Mouse (Mus musculus): Measurements from ENCODE around the gene Gm3448. TPM values are rescaled to one million over a fixed set of nuclear protein-coding genes. Genes with fewer than 3 reads are reported as not detected.
A peak's percentile ranks its signal among the peaks of the same experiment; 100 is the strongest.

The Gm3448 gene
- total and polyA plus RNA-seq, 3 experiments: 2.0 to 4.2 (median 3.8) TPM

DNA sequence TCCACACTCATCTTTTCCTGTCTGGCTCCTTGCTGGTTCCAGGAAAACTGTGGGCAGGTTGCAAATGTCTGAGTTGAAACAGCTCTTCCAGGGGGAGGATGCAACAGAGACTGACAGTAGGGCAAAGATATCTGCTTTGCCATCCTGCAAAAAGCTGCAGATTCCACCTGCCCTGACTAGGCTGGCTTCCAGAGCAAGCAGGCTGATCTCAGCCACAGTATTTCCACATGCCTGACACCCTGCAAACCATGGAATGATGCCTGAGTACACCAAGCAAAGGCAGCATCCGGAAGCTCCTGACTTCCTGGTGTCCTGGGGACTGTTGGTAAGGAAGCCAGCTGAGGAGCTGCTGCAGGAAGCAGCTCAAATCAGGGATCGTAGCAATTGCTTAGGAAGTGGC, 27.8 kb upstream of the Gm3448 start:
- dilution Hi-C loops (cut with MboI; ENCODE audit: extremely low pct_ligation_motif_present, extremely low pct_unique_long_range_greater_than_20kb, low sequenced_read_pairs) (no loop called here), in situ Hi-C loops (cut with MboI; ENCODE audit: low pct_ligation_motif_present, low pct_unique_long_range_greater_than_20kb, low sequenced_read_pairs) (no loop called here)
- Histone ChIP-seq H3K4me3 (replicated peaks in 1 of 3; ENCODE audit: low read depth in 2 of 3, low read length in 2 of 3, poor library complexity in 1 of 3) (no peak overlapping the region), H3K9me3 (replicated peaks; ENCODE audit: low read length) (no peaks in the 10 kb centered on the region), H3K27me3 (replicated peaks) (no peaks in the 10 kb centered on the region), H3K79me2 (replicated peaks; ENCODE audit: control insufficient read depth, extremely low read depth, insufficient read depth, poor library complexity, severe bottlenecking) (no peaks in the 10 kb centered on the region), H3K9ac (ENCODE audit: insufficient read depth, low read depth) (no peak overlapping the region), H3K4me1 (ENCODE audit: control insufficient read depth in 1 of 2, insufficient read depth in 2 of 2) (no peaks in the 10 kb centered on the region), H3K4me2 (ENCODE audit: insufficient read depth, low read depth, poor library complexity, severe bottlenecking) (no peak overlapping the region), H3K36me3 (replicated peaks in 1 of 2; ENCODE audit: control insufficient read depth in 1 of 2, insufficient read depth in 1 of 2, low read length in 1 of 2) (peaks cover 13 to 52% of the 10 kb centered on the region in 2 experiments), H3K27ac (ENCODE audit: insufficient read depth, low read depth) (no peak overlapping the region)
- TF ChIP-seq MAFK (IDR thresholded peaks at IDR 0.05; ENCODE audit: insufficient replicate concordance, low read length) (no peak), ZC3H11A (IDR thresholded peaks at IDR 0.05; ENCODE audit: low read depth, low read length) (no peak), HCFC1 (IDR thresholded peaks at IDR 0.05; ENCODE audit: low read depth, low read length) (no peak), USF2 (conservative IDR thresholded peaks at IDR 0.05; ENCODE audit: low read depth, low read length) (no peak), ZMIZ1 (IDR thresholded peaks at IDR 0.05; ENCODE audit: low read depth, low read length) (no peak), E2F4 (IDR thresholded peaks at IDR 0.05; ENCODE audit: insufficient replicate concordance, low read depth, low read length) (no peak), POLR2A (IDR thresholded peaks at IDR 0.05; ENCODE audit: low read depth, low read length) (no peak), TBP (conservative IDR thresholded peaks at IDR 0.05; ENCODE audit: low read depth, low read length) (no peak), CHD1 (IDR thresholded peaks at IDR 0.05; ENCODE audit: low read depth, low read length) (no peak), ELF1 (IDR thresholded peaks at IDR 0.05; ENCODE audit: low read depth, low read length) (no peak), USF1 (IDR thresholded peaks at IDR 0.05; ENCODE audit: low read depth, low read length) (no peak), CHD2 (IDR thresholded peaks at IDR 0.05; ENCODE audit: low read length) (no peak), NELFE (IDR thresholded peaks at IDR 0.05; ENCODE audit: low read depth, low read length) (no peak), PAX5 (IDR thresholded peaks at IDR 0.05; ENCODE audit: low read length) (no peak), TCF12 (IDR thresholded peaks at IDR 0.05; ENCODE audit: low read depth, low read length) (no peak), MYC (IDR thresholded peaks at IDR 0.05; ENCODE audit: low read depth, low read length) (no peak), UBTF (IDR thresholded peaks at IDR 0.05; ENCODE audit: low read depth, low read length) (no peak), NRF1 (IDR thresholded peaks at IDR 0.05; ENCODE audit: low read depth, low read length) (no peak), MEF2A (IDR thresholded peaks at IDR 0.05; ENCODE audit: borderline replicate concordance, low read depth, low read length) (no peak)
- DNase-seq (ENCODE audit: extremely low read depth): no peak

DNA sequence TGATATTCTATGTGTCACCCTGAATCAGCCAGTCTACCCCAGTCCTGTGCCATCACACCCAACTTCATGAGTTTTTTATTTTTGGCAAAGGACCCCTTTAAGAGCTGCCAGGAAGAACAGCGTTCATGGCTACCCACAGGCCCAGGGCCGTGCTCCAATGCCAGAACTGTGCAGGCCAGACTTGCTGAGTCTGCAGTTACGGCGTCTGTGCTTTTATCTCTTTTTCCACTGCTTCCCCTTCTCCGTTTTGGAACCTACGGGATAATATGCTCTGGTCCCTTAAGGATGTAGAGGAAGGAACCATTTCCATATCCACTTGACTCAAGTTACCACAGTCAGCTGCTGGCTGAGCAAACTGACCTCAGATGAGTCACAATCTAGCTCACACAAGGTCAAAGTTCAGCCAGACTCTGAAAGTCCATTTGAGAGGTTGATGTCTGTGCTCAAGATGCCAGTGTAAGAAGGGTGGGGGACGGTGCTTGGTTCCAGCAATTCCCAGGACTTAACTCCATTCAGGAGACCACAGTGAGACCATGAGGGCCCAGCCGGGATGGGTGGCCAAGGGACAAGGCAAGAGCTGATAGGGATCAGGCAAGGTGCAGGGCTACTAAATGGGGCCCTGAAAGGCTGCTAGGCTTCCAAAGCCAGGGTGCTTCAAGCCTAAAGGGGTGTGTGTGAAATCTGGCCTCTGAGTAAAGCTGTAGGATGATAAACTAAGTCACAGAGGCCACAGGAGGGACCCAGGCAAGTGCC, 26.9 kb upstream of the Gm3448 start:
- H3K4me3 ChIP-seq (replicated peaks in 1 of 3; ENCODE audit: low read depth in 2 of 3, low read length in 2 of 3, poor library complexity in 1 of 3): no peak overlapping the region
- in situ Hi-C loops (cut with MboI; ENCODE audit: low pct_ligation_motif_present, low pct_unique_long_range_greater_than_20kb, low sequenced_read_pairs) (no loop called here), dilution Hi-C loops (cut with MboI; ENCODE audit: extremely low pct_ligation_motif_present, extremely low pct_unique_long_range_greater_than_20kb, low sequenced_read_pairs) (no loop called here)
- no peaks in the 10 kb centered on the region for H3K27me3 ChIP-seq (replicated peaks)
- no peaks in the 10 kb centered on the region for H3K4me1 ChIP-seq (ENCODE audit: control insufficient read depth in 1 of 2, insufficient read depth in 2 of 2)
- H3K4me2 ChIP-seq (ENCODE audit: insufficient read depth, low read depth, poor library complexity, severe bottlenecking): no peak overlapping the region
- H3K36me3 ChIP-seq (replicated peaks in 1 of 2; ENCODE audit: control insufficient read depth in 1 of 2, insufficient read depth in 1 of 2, low read length in 1 of 2): peaks cover 19 to 56% of the 10 kb centered on the region in 2 experiments
- TF ChIP-seq MAFK (IDR thresholded peaks at IDR 0.05; ENCODE audit: insufficient replicate concordance, low read length) (0 out of 2 replicates have a peak, but pooled peaks have one; percentile 40), PAX5 (IDR thresholded peaks at IDR 0.05; ENCODE audit: low read length) (no peak)
- H3K79me2 ChIP-seq (replicated peaks; ENCODE audit: control insufficient read depth, extremely low read depth, insufficient read depth, poor library complexity, severe bottlenecking): no peaks in the 10 kb centered on the region
- no peak for DNase-seq (ENCODE audit: extremely low read depth)
- no peaks in the 10 kb centered on the region for H3K9me3 ChIP-seq (replicated peaks; ENCODE audit: low read length)
- H3K9ac ChIP-seq (ENCODE audit: insufficient read depth, low read depth): no peak overlapping the region
- H3K27ac ChIP-seq (ENCODE audit: insufficient read depth, low read depth): no peak overlapping the region
